Mouse (Mus musculus) limb, embryonic 14.5 days (tissue): ENCODE results near the gene Fam81a. TPM values are rescaled to one million over a fixed set of nuclear protein-coding genes. Genes with fewer than 3 reads are reported as not detected.

Experiments used
- ATAC-seq: fragments of 200-750 bp; cut with Nextera tagmentation; 2 replicates; pipeline ENCODE4 v1.8.0; 2017; ENCODE audit warnings: low read depth, moderate number of reproducible peaks, moderate TSS enrichment; ENCODE audit not compliant: low FRiP score
- DNase-seq: peaks from one replicate; pipeline ENCODE4 v3.0.0-alpha.2; 2015; ENCODE audit warnings: low spot score
- H3K27ac ChIP-seq: fragments of 300-500 bp; sonication (generic); replicated peaks from 2 replicates; pipeline ENCODE4 v1.5.1; 2014; ENCODE audit warnings: low read depth, mild to moderate bottlenecking, low read length, moderate library complexity, mixed read lengths
- H3K27me3 ChIP-seq: fragments of 300-500 bp; sonication (generic); 2 replicates; pipeline ENCODE4 v1.6.1; 2014; ENCODE audit warnings: low read length, mixed read lengths; ENCODE audit not compliant: control insufficient read depth, insufficient read depth
- H3K36me3 ChIP-seq: fragments of 300-500 bp; sonication (generic); 2 replicates; pipeline ENCODE4 v1.6.1; 2014; ENCODE audit warnings: mild to moderate bottlenecking, low read length, moderate library complexity, mixed read lengths; ENCODE audit not compliant: control insufficient read depth, insufficient read depth
- H3K4me1 ChIP-seq: fragments of 300-500 bp; sonication (generic); 2 replicates; pipeline ENCODE4 v1.6.1; 2014; ENCODE audit warnings: antibody characterized with exemption, low read length, mixed read lengths; ENCODE audit not compliant: control insufficient read depth, insufficient read depth
- H3K4me2 ChIP-seq: fragments of 300-500 bp; sonication (generic); replicated peaks from 2 replicates; pipeline ENCODE4 v1.6.1; 2014; ENCODE audit warnings: low read depth, mild to moderate bottlenecking, low read length, moderate library complexity; ENCODE audit not compliant: severe bottlenecking
- H3K4me3 ChIP-seq: fragments of 300-500 bp; sonication (generic); replicated peaks from 2 replicates; pipeline ENCODE4 v1.5.1; 2014; ENCODE audit warnings: low read length
- H3K9ac ChIP-seq: fragments of 300-500 bp; sonication (generic); 2 replicates; pipeline ENCODE4 v1.6.1; 2014; ENCODE audit warnings: mild to moderate bottlenecking, low read depth, low read length, moderate library complexity; ENCODE audit not compliant: severe bottlenecking
- H3K9me3 ChIP-seq: fragments of 300-500 bp; sonication (generic); 2 replicates; pipeline ENCODE4 v1.6.1; 2016; ENCODE audit warnings: low read length; ENCODE audit not compliant: control insufficient read depth
- POLR2A ChIP-seq: fragments of 200-500 bp; IDR thresholded peaks from 2 replicates; pipeline ENCODE4 v1.8.0; 2012; ENCODE audit warnings: inconsistent platforms, mild to moderate bottlenecking, moderate library complexity, borderline replicate concordance; ENCODE audit not compliant: insufficient read depth, insufficient read length; ENCODE audit errors: extremely low read depth
- WGBS: fragments of 180-500 bp; shearing (Covaris S2); extraction: QIAGEN DNeasy Blood & Tissue Kit; methylation state at CpG from one replicate; pipeline ENCODE4 v1.1.7; 2014; 5-methylcytosine and 5-hydroxymethylcytosine counted together
- polyA plus RNA-seq, 2 experiments: library from polyadenylated mRNA; depleted of rRNA in 1 of 2; stranded (reverse) in 1 of 2; unstranded in 1 of 2; fragments of >200 nt; fragmentation: Nextera tagmentation in 1 of 2; extraction: Ambion mirVana in 1 of 2; gene quantifications; 2 replicates each; pipeline versions ENCODE4 v1.2.1 to v1.2.3; 2012 to 2014

Gene Fam81a
- polyA plus RNA-seq, 2 experiments: 3.2 to 6.7 TPM

DNA sequence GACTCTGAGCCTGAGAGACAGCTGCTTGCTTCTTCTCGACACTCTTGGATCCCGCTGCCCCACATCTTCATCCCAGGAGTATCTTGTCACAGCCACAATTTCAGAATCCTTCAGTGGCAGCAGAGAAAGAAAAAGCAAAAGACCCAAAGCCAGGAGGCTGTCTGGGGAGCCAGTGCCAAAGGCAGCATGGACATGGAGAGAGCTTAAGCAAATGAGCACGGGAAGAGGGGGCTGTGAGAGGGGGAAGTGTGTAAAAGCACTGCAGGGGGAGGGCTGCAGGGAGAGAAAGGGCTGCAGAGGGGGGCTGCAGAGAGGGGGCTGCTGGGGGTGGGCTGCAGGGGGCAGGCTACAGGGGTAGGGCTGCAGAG is 93.0 kb downstream of the Fam81a start:
- ATAC-seq (no peak), DNase-seq (no peak)
- 41% methylated on average over 3 of the region's 3 CpGs for WGBS
- Histone ChIP-seq H3K36me3 (no peaks in the 10 kb centered on the region), H3K4me3 (no peak overlapping the region), H3K9ac (no peak overlapping the region), H3K27me3 (no peaks in the 10 kb centered on the region), H3K9me3 (no peaks in the 10 kb centered on the region), H3K4me2 (no peak overlapping the region), H3K4me1 (peaks cover 25% of the 10 kb centered on the region; the same call in 1 of the 2 replicates), H3K27ac (peak overlapping the region; percentile 46; the same call in 1 of the 2 replicates)
- TF ChIP-seq POLR2A: no peak

DNA sequence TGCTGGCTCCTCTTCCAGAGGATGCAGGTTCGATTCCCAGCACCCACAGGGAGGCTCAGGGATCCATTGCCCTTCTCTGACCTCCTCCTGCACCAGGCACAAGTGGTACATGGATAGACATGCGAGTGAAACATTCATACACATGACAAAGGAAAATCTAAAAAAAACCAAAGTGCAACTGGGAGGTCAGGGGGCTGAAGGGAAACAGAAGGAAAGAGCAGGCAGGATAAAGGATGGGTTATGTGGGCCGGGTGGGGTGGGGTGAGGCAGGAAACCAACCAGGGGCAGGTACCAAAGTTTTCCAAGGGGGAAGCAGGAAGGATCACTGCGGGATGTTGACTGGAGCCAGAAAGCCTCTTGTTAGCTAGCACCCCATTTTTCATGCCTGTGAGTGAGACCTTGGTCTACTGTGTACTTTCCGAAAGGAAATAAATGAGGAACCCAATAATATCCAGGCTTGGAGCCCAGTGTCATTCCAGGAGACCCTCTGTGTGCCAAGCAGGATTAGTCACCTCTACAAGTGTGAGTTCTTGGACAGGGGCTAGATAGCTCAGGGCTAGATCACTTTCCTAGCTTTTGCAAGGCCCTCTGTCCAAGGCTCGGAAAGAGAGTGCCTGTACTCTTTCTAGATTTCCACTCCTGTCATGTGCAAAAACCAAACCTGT is 93.5 kb downstream of the Fam81a start:
- Histone ChIP-seq H3K4me3 (no peak overlapping the region), H3K4me1 (peaks cover 25% of the 10 kb centered on the region; the same call in 1 of the 2 replicates), H3K36me3 (no peaks in the 10 kb centered on the region), H3K4me2 (no peak overlapping the region), H3K9me3 (no peaks in the 10 kb centered on the region), H3K9ac (no peak overlapping the region), H3K27me3 (no peaks in the 10 kb centered on the region), H3K27ac (peak overlapping the region; percentile 46; the same call in 1 of the 2 replicates)
- peak; percentile 16 for DNase-seq
- ATAC-seq: no peak
- no peak for TF ChIP-seq POLR2A
- 53% methylated on average over 6 of the region's 6 CpGs for WGBS

DNA sequence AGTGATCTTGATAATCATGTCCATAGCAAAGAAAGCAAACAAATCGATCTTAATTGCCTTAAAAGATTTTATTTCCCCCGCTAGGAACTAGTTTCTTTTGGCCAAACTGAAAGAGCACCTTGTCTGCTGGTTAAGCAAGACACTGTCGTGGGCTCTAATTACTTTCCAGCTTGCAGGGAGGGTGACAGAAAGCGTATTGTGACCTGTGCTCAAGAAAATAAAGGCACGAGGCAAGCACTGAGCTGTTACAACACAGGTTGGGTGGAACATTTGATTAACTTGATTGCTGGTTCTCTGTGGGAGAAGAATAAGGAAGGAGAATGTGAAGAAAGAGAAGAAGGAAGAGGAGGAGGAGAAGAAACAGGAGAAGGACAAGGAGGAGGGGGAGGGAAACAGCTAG is 94.1 kb downstream of the Fam81a start:
- Histone ChIP-seq H3K4me2 (no peak overlapping the region), H3K9ac (no peak overlapping the region), H3K4me3 (no peak overlapping the region), H3K36me3 (no peaks in the 10 kb centered on the region), H3K4me1 (peaks cover 25% of the 10 kb centered on the region; the same call in 1 of the 2 replicates), H3K9me3 (no peaks in the 10 kb centered on the region), H3K27ac (no peak overlapping the region), H3K27me3 (no peaks in the 10 kb centered on the region)
- no peak for DNase-seq
- WGBS: 29% methylated on average over 5 of the region's 5 CpGs
- no peak for TF ChIP-seq POLR2A
- no peak for ATAC-seq

DNA sequence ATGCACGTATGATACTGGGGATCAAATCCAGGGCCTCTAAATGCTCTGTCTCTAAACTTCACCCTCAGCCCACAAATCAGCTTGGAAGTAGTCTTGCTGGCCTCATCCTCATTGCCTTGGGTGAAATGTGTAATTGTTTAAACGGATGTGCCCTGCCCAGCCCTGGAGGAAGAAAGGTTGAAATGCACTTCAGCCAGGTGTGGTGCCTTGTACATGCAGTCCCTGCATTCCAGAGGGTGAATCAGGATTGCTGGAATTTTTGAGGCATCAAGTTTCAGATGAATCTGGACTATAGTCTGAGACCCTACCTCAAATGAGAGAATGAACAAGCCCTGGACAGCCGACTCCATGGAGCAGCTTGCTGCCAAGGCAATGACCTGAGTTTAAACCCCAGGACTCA is 94.5 kb downstream of the Fam81a start:
- DNase-seq: no peak
- Histone ChIP-seq H3K9me3 (no peaks in the 10 kb centered on the region), H3K4me3 (no peak overlapping the region), H3K4me2 (no peak overlapping the region), H3K4me1 (peaks cover 25% of the 10 kb centered on the region; the same call in 1 of the 2 replicates), H3K27ac (0 out of 2 replicates have a peak overlapping the region, but pooled peaks have one; percentile 5), H3K36me3 (no peaks in the 10 kb centered on the region), H3K9ac (no peak overlapping the region), H3K27me3 (no peaks in the 10 kb centered on the region)
- ATAC-seq: no peak
- no peak for TF ChIP-seq POLR2A
- 39% methylated on average over 3 of the region's 3 CpGs for WGBS

DNA sequence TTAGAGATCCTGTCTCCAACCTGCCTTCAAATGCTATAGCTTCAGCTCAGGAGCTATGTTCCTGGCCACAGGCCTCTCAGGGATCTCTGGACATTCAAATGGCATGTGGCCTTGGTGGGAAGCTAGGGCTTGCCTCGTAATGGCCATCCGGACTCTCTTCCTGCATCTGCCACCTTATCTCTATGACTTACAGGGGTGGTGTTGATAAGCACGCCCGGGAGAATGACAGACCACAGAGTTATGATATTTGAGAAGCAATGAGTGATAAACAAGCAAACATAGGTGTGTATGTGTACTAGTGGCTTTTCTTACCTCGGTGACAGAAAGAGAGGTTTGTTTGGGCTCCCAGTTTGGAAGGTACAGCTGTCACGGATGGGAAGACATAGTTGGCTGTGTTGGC is 96.1 kb downstream of the Fam81a start:
- no peaks in the 10 kb centered on the region for H3K27me3 ChIP-seq
- no peaks in the 10 kb centered on the region for H3K9me3 ChIP-seq
- ATAC-seq (no peak), DNase-seq (no peak)
- no peak overlapping the region for H3K9ac ChIP-seq
- peaks cover 25% of the 10 kb centered on the region; the same call in 1 of the 2 replicates for H3K4me1 ChIP-seq
- H3K36me3 ChIP-seq: no peaks in the 10 kb centered on the region
- no peak overlapping the region for H3K4me3 ChIP-seq
- no peak overlapping the region for H3K27ac ChIP-seq
- no peak overlapping the region for H3K4me2 ChIP-seq
- no peak for TF ChIP-seq POLR2A
- 90% methylated on average over 6 of the region's 6 CpGs for WGBS
